Mouse (Mus musculus): ENCODE data around the gene Snx29. TPM values are rescaled to one million over a fixed set of nuclear protein-coding genes. Genes with fewer than 3 reads are reported as not detected.

Snx29 gene
- polyA plus RNA-seq, 1 experiment from 2014 or later = 14.2 TPM

- Histone ChIP-seq H3K27me3 (no peaks in the 10 kb centered on the region), H3K4me3 (replicated peaks) (no peak overlapping the region), H3K9ac (no peak overlapping the region), H3K9me3 (replicated peaks) (no peaks in the 10 kb centered on the region), H3K4me1 (0 out of 2 replicates have a peak, but pooled peaks cover 6% of the 10 kb centered on the region), H3K36me3 (no peaks in the 10 kb centered on the region), H3K27ac (replicated peaks) (no peak overlapping the region), H3K4me2 (replicated peaks) (no peak overlapping the region)
- ATAC-seq (ENCODE audit: insufficient number of reproducible peaks, low FRiP score, low TSS enrichment, low read depth) = no peak
- 62% methylated on average over 2 of the region's 2 CpGs for WGBS
Observed at GRCm38 (mm10) chr16:11624121-11624520, 301.4 kb downstream of the Snx29 start.

- Histone ChIP-seq H3K4me1 (0 out of 2 replicates have a peak, but pooled peaks cover 6% of the 10 kb centered on the region), H3K36me3 (no peaks in the 10 kb centered on the region), H3K27ac (replicated peaks) (no peak overlapping the region), H3K27me3 (no peaks in the 10 kb centered on the region), H3K9ac (no peak overlapping the region), H3K4me2 (replicated peaks) (no peak overlapping the region), H3K9me3 (replicated peaks) (no peaks in the 10 kb centered on the region), H3K4me3 (replicated peaks) (no peak overlapping the region)
- 63% methylated on average over 1 of the region's 1 CpGs for WGBS
- ATAC-seq (ENCODE audit: insufficient number of reproducible peaks, low FRiP score, low TSS enrichment, low read depth) = no peak
Observed at GRCm38 (mm10) chr16:11626004-11626481, 303.3 kb downstream of the Snx29 start.

GRCm38 (mm10) chr16:11626616-11627015 lies 303.9 kb downstream of the Snx29 start:
- 0 out of 2 replicates have a peak, but pooled peaks cover 6% of the 10 kb centered on the region for H3K4me1 ChIP-seq
- H3K4me2 ChIP-seq (replicated peaks) = no peak overlapping the region
- no peaks in the 10 kb centered on the region for H3K27me3 ChIP-seq
- H3K9ac ChIP-seq = no peak overlapping the region
- no peak overlapping the region for H3K27ac ChIP-seq (replicated peaks)
- no peak for ATAC-seq (ENCODE audit: insufficient number of reproducible peaks, low FRiP score, low TSS enrichment, low read depth)
- no peak overlapping the region for H3K4me3 ChIP-seq (replicated peaks)
- H3K36me3 ChIP-seq = 0 out of 2 replicates have a peak, but pooled peaks cover 2% of the 10 kb centered on the region
- no peaks in the 10 kb centered on the region for H3K9me3 ChIP-seq (replicated peaks)
- WGBS = 91% methylated on average over 2 of the region's 2 CpGs

- ATAC-seq (ENCODE audit: insufficient number of reproducible peaks, low FRiP score, low TSS enrichment, low read depth) = no peak
- 58% methylated on average over 9 of the region's 9 CpGs for WGBS
- no peak overlapping the region for H3K4me3 ChIP-seq (replicated peaks)
Observed at GRCm38 (mm10) chr16:11627866-11628638, 305.3 kb downstream of the Snx29 start.

GRCm38 (mm10) chr16:11629704-11630103 lies 307.0 kb downstream of the Snx29 start:
- Histone ChIP-seq H3K27ac (replicated peaks) (no peak overlapping the region), H3K4me3 (replicated peaks) (no peak overlapping the region), H3K9me3 (replicated peaks) (no peaks in the 10 kb centered on the region), H3K4me1 (0 out of 2 replicates have a peak, but pooled peaks cover 3% of the 10 kb centered on the region), H3K36me3 (0 out of 2 replicates have a peak, but pooled peaks cover 3% of the 10 kb centered on the region), H3K9ac (no peak overlapping the region), H3K4me2 (replicated peaks) (no peak overlapping the region), H3K27me3 (no peaks in the 10 kb centered on the region)
- no peak for ATAC-seq (ENCODE audit: insufficient number of reproducible peaks, low FRiP score, low TSS enrichment, low read depth)
- 84% methylated on average over 7 of the region's 7 CpGs for WGBS

More at GRCm38 (mm10) chr16:11627866-11628638, 305.3 kb downstream of the Snx29 start:
- H3K9ac ChIP-seq = no peak overlapping the region
- no peak overlapping the region for H3K4me2 ChIP-seq (replicated peaks)
- H3K27me3 ChIP-seq = no peaks in the 10 kb centered on the region
- H3K27ac ChIP-seq (replicated peaks) = no peak overlapping the region
- H3K4me1 ChIP-seq = 0 out of 2 replicates have a peak, but pooled peaks cover 5% of the 10 kb centered on the region
- H3K36me3 ChIP-seq = 0 out of 2 replicates have a peak, but pooled peaks cover 3% of the 10 kb centered on the region
- H3K9me3 ChIP-seq (replicated peaks) = no peaks in the 10 kb centered on the region

GRCm38 (mm10) chr16:11630489-11630888 lies 307.8 kb downstream of the Snx29 start:
- Histone ChIP-seq H3K4me3 (replicated peaks) (no peak overlapping the region), H3K4me1 (0 out of 2 replicates have a peak, but pooled peaks cover 3% of the 10 kb centered on the region), H3K9me3 (replicated peaks) (no peaks in the 10 kb centered on the region), H3K27ac (replicated peaks) (no peak overlapping the region), H3K27me3 (no peaks in the 10 kb centered on the region), H3K36me3 (0 out of 2 replicates have a peak, but pooled peaks cover 3% of the 10 kb centered on the region), H3K4me2 (replicated peaks) (no peak overlapping the region), H3K9ac (no peak overlapping the region)
- WGBS = 55% methylated on average over 5 of the region's 5 CpGs
- ATAC-seq (ENCODE audit: insufficient number of reproducible peaks, low FRiP score, low TSS enrichment, low read depth) = no peak

GRCm38 (mm10) chr16:11632205-11632747 lies 309.6 kb downstream of the Snx29 start:
- no peak overlapping the region for H3K27ac ChIP-seq (replicated peaks)
- H3K27me3 ChIP-seq = no peaks in the 10 kb centered on the region
- no peak for ATAC-seq (ENCODE audit: insufficient number of reproducible peaks, low FRiP score, low TSS enrichment, low read depth)
- H3K9ac ChIP-seq = no peak overlapping the region
- H3K4me1 ChIP-seq = peaks cover 15% of the 10 kb centered on the region
- no peak overlapping the region for H3K4me3 ChIP-seq (replicated peaks)
- 80% methylated on average over 2 of the region's 2 CpGs for WGBS
- no peaks in the 10 kb centered on the region for H3K9me3 ChIP-seq (replicated peaks)
- H3K36me3 ChIP-seq = 0 out of 2 replicates have a peak, but pooled peaks cover 3% of the 10 kb centered on the region
- H3K4me2 ChIP-seq (replicated peaks) = no peak overlapping the region

- whole genome bisulfite sequencing = 63% methylated on average over 7 of the region's 7 CpGs
- no peak overlapping the region for H3K4me3 ChIP-seq (replicated peaks)
- no peaks in the 10 kb centered on the region for H3K9me3 ChIP-seq (replicated peaks)
- H3K4me1 ChIP-seq = peaks cover 13% of the 10 kb centered on the region
- ATAC-seq (ENCODE audit: insufficient number of reproducible peaks, low FRiP score, low TSS enrichment, low read depth) = no peak
- no peak overlapping the region for H3K9ac ChIP-seq
- H3K4me2 ChIP-seq (replicated peaks) = no peak overlapping the region
- H3K36me3 ChIP-seq = 0 out of 2 replicates have a peak, but pooled peaks cover 3% of the 10 kb centered on the region
- H3K27me3 ChIP-seq = no peaks in the 10 kb centered on the region
- H3K27ac ChIP-seq (replicated peaks) = no peak overlapping the region; the same call in 1 of the 2 replicates
Observed at GRCm38 (mm10) chr16:11636196-11636733, 313.6 kb downstream of the Snx29 start.

- H3K27me3 ChIP-seq = no peaks in the 10 kb centered on the region
- no peaks in the 10 kb centered on the region for H3K36me3 ChIP-seq
- H3K4me3 ChIP-seq (replicated peaks) = no peak overlapping the region
- ATAC-seq (ENCODE audit: insufficient number of reproducible peaks, low FRiP score, low TSS enrichment, low read depth) = no peak
- no peaks in the 10 kb centered on the region for H3K9me3 ChIP-seq (replicated peaks)
- peaks cover 13% of the 10 kb centered on the region for H3K4me1 ChIP-seq
- H3K9ac ChIP-seq = no peak overlapping the region
- 4% methylated on average over 3 of the region's 3 CpGs for WGBS
- no peak overlapping the region for H3K4me2 ChIP-seq (replicated peaks)
- H3K27ac ChIP-seq (replicated peaks) = no peak overlapping the region; the same call in 1 of the 2 replicates
Observed at GRCm38 (mm10) chr16:11636902-11637301, 314.2 kb downstream of the Snx29 start.

- ATAC-seq (ENCODE audit: insufficient number of reproducible peaks, low FRiP score, low TSS enrichment, low read depth) = no peak
Observed at GRCm38 (mm10) chr16:11637794-11638193, 315.1 kb downstream of the Snx29 start.

GRCm38 (mm10) chr16:11638739-11639138 lies 316.0 kb downstream of the Snx29 start:
- 81% methylated on average over 1 of the region's 1 CpGs for WGBS
- Histone ChIP-seq H3K4me3 (replicated peaks) (no peak overlapping the region), H3K9ac (no peak overlapping the region), H3K27ac (replicated peaks) (no peak overlapping the region), H3K36me3 (no peaks in the 10 kb centered on the region), H3K9me3 (replicated peaks) (no peaks in the 10 kb centered on the region), H3K4me1 (peaks cover 19% of the 10 kb centered on the region), H3K27me3 (no peaks in the 10 kb centered on the region), H3K4me2 (replicated peaks) (no peak overlapping the region)
- ATAC-seq (ENCODE audit: insufficient number of reproducible peaks, low FRiP score, low TSS enrichment, low read depth) = no peak

More at GRCm38 (mm10) chr16:11637794-11638193, 315.1 kb downstream of the Snx29 start:
- H3K27ac ChIP-seq (replicated peaks) = no peak overlapping the region
- no peak overlapping the region for H3K4me3 ChIP-seq (replicated peaks)
- H3K4me2 ChIP-seq (replicated peaks) = no peak overlapping the region
- no peaks in the 10 kb centered on the region for H3K36me3 ChIP-seq
- no peaks in the 10 kb centered on the region for H3K27me3 ChIP-seq
- no peak overlapping the region for H3K9ac ChIP-seq
- peaks cover 13% of the 10 kb centered on the region for H3K4me1 ChIP-seq
- no peaks in the 10 kb centered on the region for H3K9me3 ChIP-seq (replicated peaks)
